Mouse (Mus musculus) right cerebral cortex, postnatal 14 days (tissue): ENCODE data around the gene Ptpro.

ENCODE experiments used
- DNase-seq: peaks from one replicate; pipeline ENCODE4 v3.0.0; 2022

Gene Ptpro

GRCm38 (mm10) chr6:137252194-137252886 lies at the start of gene Ptpro:
Ptpro (plus strand) TSS chr6:137252319.
- peak; percentile 67 for DNase-seq

- no peak for DNase-seq
These were observed 49.5 kb upstream of the Ptpro start for GRCm38 (mm10) chr6:137202661-137203060.

GRCm38 (mm10) chr6:137205662-137206400 lies 46.3 kb upstream of the Ptpro start:
- no peak for DNase-seq

- DNase-seq: no peak
These were observed 45.0 kb upstream of the Ptpro start for GRCm38 (mm10) chr6:137207126-137207525.

- peak; percentile 50 for DNase-seq
These were observed 42.1 kb upstream of the Ptpro start for GRCm38 (mm10) chr6:137209992-137210391.

GRCm38 (mm10) chr6:137210991-137211390 lies 41.1 kb upstream of the Ptpro start:
- DNase-seq: no peak

- no peak for DNase-seq
These were observed 40.7 kb upstream of the Ptpro start for GRCm38 (mm10) chr6:137211441-137211840.

- no peak for DNase-seq
These were observed 34.2 kb upstream of the Ptpro start for GRCm38 (mm10) chr6:137217841-137218463.

- no peak for DNase-seq
These were observed 746 bp downstream of the Ptpro start for GRCm38 (mm10) chr6:137252887-137253242.

GRCm38 (mm10) chr6:137253415-137253814 lies 1.3 kb downstream of the Ptpro start:
- DNase-seq: no peak

GRCm38 (mm10) chr6:137261033-137261432 lies 8.9 kb downstream of the Ptpro start:
- no peak for DNase-seq

GRCm38 (mm10) chr6:137262087-137262486 lies 10.0 kb downstream of the Ptpro start:
- DNase-seq: no peak

- no peak for DNase-seq
These were observed 15.9 kb downstream of the Ptpro start for GRCm38 (mm10) chr6:137268019-137268418.

- no peak for DNase-seq
These were observed 16.5 kb downstream of the Ptpro start for GRCm38 (mm10) chr6:137268592-137268991.

- no peak for DNase-seq
These were observed 20.4 kb downstream of the Ptpro start for GRCm38 (mm10) chr6:137272513-137272912.

GRCm38 (mm10) chr6:137277587-137277994 lies 25.5 kb downstream of the Ptpro start:
- DNase-seq: no peak

GRCm38 (mm10) chr6:137279576-137279975 lies 27.5 kb downstream of the Ptpro start:
- no peak for DNase-seq

GRCm38 (mm10) chr6:137281541-137282049 lies 29.5 kb downstream of the Ptpro start:
- DNase-seq: no peak

- DNase-seq: no peak
These were observed 29.9 kb downstream of the Ptpro start for GRCm38 (mm10) chr6:137282050-137282449.

GRCm38 (mm10) chr6:137286376-137286775 lies 34.3 kb downstream of the Ptpro start:
- no peak for DNase-seq

GRCm38 (mm10) chr6:137287788-137288187 lies 35.7 kb downstream of the Ptpro start:
- DNase-seq: no peak

GRCm38 (mm10) chr6:137288264-137288663 lies 36.1 kb downstream of the Ptpro start:
- DNase-seq: no peak

- no peak for DNase-seq
These were observed 40.3 kb downstream of the Ptpro start for GRCm38 (mm10) chr6:137292421-137292820.
